Mouse (Mus musculus): ENCODE results near the gene Mfsd1.

DNA sequence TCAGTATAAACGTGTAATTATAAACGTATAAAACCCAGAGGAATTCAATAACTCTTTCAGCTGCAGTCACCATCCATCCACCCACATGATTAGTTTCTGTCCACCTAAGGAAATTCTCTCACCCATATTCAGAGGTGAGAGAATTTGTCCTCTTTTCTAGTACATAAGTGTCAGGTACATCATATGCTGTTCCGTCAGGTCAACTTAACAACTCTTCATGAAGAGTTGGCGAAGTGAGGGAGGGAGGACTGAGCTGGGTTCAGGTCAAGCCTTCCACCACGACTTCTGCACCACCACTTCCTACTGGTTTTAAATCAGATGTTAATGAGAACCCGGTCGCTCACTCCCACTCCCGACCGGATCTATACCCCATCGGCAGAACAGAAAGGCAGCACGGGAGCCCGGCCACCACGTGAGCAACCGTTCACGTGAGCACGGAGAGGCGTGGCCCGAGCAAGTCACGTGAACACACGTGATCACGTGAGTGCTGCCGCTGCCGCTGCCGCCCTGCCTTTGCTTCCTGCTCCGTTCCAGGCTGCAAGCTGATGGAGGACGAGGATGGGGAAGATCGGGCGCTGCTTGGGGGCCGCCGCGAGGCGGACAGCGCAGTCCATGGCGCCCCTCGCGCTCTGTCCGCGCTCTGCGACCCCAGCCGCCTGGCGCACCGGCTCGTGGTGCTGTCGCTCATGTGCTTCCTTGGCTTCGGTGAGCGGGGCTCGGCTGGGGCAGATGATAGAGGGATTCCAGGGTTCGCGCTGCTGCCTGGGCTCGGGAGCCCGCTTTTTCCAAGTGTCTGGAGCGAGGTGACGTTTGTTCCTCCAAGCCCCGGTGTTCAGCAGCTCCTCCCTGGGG, at the start of gene Mfsd1:
- TF ChIP-seq CTCF (IDR thresholded peaks at IDR 0.05; ENCODE audit: borderline replicate concordance, insufficient read depth, low read length) (no peak), POLR2A (IDR thresholded peaks at IDR 0.05; ENCODE audit: low read depth, low read length) (peak; percentile 87)
